Mouse (Mus musculus) adrenal gland, adult 18-20 months (tissue): ENCODE data around the gene Aldh3a2. TPM values are rescaled to one million over a fixed set of nuclear protein-coding genes. Genes with fewer than 3 reads are reported as not detected.
A peak's percentile ranks its signal among the peaks of the same experiment; 100 is the strongest.
"Not testable (repeated sequence)": the region's sequence is repeated elsewhere in the genome, so short reads cannot be mapped to it uniquely, and the experiment has no call there.

ENCODE experiments used
- DNase-seq, 2 experiments: peaks; one replicate each; pipeline ENCODE4 v3.0.0; 2021 to 2022; ENCODE audit warnings: low spot score in 2 of 2
- total RNA-seq, 2 experiments: library from RNA; stranded (reverse); gene quantifications; 1 replicate in 1 of 2; 2 replicates in 1 of 2; pipeline ENCODE4 v1.2.3; 2021

The Aldh3a2 gene
- total RNA-seq, 2 experiments from 2014 or later = 41.6 to 59.9 TPM

DNA sequence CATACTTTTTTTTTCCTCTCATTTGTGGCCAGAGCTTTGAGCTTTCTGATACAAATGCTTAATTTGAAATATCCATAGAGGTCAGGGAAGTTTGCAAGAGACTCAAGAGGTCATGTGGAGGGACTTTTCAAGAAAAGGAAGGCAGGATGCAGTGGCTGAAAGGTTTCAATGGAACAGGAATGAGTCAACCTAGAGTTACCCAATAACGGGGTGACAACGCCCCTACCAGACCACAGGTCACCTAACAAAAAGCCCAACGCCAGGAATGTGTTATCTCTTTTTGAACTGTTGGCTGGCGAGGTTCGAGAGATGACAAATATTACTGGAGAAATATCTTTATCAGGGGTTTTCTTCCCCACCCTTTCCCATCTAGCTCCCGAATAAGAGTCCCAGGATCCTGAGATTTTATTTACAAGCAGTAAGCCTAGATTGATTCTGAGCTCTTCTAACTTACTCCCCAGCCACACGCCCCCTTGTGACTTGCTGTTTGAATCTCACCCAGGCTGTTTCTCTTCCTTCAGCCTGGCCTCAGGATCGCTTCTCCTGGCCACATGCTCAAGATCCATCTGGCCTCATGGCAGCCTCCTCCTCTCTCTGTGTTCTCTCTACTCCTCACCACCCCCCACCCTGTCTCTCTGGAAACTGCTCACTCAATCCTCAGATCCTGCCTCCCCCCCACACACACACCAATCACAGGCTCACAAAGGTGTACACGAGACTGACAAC, 46.9 kb downstream of the Aldh3a2 start:
- no peak for DNase-seq

GRCm38 (mm10) chr11:61215936-61216335, 51.3 kb downstream of the Aldh3a2 start:
- no peak for DNase-seq

GRCm38 (mm10) chr11:61212102-61212501, 55.2 kb downstream of the Aldh3a2 start:
- no peak for DNase-seq

GRCm38 (mm10) chr11:61208316-61208715, 58.9 kb downstream of the Aldh3a2 start:
- no peak for DNase-seq

DNA sequence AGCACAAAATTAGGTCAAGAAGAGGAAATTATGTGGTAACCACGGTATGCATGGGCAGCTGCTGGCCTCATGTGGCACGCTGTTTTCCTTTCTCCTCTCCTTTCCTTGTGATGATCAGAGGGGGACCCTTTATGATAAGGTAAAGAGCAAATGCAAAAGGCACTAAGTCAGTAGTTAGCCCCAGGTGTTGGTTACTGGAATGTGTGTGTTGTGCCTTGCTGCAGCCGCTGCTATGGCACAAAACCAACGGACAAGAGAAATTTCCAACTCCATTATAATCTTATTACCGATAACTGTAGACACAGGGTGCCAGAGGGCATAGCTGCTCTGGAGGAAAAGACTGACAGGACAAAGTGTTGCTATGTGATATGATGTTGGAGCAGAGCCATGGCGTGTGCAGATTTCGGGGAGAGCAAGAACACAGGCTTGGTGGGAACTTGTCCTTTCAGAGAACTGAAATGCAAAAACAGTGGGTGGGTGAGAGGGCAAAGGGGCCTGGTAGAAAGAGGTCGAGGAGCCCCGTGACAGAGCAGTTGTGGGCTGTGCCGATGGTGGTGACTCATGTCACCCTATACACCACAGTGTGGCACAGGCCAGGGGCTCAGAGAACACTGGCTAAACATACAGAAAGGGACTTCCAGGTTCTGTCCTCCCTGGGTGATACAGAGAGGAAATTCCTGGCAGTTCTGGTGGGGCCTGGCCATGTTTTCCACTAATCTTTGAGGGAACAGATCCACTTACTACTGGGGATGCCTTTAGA, 59.6 kb downstream of the Aldh3a2 start, which contains the start of gene Aldh3a1:
Gene Aldh3a1 (plus strand): TSS at position 51 of the 760 bp plus-strand sequence.
- no peak for DNase-seq

DNA sequence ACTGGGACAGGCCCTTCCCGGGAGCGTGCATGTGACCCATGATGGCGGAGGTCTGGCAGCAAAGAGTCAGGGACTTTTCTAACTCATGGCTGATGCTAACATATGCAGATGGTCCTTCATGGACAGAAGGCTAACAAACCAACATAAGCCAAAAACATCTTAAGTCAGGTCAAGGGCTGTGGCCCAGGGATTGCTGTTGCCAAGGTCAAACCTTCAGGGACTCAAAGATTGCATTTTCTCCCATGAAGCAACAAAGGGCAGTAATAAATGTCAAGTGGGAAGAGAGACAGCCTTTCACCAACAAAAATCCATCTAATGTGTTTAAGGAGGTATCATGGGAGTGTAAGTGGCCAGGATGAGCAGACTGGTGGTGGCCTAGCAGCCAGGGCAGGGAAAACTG, 61.1 kb downstream of the Aldh3a2 start:
- DNase-seq = no peak

DNA sequence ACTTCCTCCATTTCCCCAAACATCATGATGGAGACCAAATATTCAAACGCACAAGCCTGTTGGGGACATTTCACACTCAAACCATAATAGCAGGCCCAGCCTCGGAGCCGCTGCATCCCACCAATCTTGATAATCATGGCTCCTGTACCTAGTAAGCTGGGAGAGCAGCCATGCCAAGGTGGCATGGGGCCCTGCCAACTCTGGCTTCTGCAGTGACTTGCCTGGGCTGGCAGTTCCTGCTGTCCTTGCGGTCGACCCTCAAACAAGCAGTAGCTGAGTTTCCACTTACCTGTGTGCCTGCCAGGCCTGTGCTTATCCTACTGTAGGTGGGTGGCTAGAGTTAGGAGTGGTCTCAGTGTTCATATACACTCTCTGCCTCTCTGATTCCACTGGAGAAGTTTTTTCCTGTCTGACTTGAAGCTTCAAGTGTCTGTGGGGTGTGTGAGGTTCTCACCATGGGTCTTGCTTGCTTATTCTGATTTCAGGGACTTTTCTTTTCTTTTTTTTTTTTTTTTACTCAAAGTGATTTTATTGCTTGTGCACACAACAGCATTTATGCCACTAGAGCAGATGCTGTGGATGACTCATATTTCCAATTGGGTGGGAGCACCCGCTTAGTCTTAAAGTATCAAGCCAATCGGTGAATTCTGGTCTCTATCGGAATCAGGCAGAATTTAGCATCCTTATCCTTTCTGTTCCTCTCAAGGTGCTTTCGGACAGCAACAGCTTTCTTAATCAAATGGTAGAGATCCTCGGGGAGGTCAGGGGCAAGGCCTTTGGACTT, 61.9 kb downstream of the Aldh3a2 start:
- DNase-seq = no peak

DNA sequence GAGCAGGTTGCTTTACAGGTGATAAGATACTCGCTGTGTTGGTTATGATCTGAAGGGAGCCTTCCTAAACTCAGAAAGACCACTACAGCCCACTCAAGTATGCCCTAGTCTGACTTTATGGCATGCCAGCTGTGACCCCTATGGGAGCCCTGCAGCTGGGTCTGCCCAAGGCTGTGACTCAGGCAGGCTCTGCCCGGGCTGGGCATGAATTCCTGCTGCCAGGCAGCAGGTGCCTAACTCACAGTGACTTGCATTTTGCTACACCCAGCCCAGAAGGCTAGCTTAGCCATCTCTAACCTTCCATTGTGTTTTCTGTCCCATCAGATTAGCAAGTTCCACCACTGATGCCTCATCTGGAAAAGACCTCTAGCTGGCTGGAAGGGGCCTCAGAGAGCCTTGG, 64.5 kb downstream of the Aldh3a2 start:
- no peak for DNase-seq

DNA sequence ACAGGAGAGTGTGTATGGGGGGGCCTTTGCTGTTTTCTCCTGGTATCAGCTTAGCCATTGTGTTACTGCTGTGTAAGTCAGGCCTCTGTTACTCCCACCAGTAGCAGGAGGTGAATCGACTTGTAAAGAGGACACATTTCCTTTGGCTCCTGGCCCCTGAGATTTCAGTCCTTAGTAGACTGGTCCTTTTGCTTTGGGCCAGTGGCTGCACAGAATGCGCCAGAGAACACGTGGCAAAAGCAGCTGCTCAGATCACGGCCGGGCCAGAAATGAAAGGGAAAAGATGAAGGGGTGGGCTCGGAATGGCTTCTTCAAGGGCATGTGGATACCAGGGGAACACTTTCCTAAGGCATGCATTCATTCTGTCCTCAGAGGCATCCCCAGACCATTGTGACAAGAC, 65.1 kb downstream of the Aldh3a2 start:
- no peak for DNase-seq

DNA sequence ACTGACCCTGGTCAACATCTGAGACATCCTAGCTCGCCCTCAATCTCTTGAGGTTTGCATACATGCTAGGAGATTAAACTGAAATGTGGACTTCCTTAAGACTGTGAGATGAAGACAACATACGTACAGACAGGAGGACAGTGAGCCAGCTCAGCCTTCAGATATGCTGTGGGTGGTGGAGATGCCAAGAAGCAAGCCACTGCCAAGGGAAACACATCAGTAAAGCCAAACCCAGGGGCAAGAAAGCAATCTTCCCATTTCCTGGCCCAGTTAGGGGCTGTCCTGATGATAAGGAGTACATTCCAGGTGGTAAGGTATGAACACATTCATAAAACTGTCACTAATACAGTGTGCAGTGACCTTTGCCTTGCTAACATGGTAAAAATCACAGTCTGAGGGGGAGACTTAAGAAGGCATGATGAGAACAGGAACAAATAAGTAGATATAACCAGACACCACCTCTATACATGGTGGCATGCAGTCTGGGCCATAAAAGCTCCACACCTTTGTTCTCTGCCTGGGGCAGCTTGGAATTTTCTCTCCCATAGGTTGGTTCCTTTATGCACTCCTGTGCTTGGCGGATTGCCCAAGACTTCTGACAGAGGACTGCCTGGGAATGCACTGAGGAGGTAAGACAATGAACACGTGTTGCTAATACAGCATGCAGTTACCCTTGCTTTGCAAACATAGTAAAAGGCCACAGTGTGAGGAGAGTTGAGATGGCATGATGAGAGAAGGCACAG, 67.5 kb downstream of the Aldh3a2 start:
- DNase-seq = no peak

DNA sequence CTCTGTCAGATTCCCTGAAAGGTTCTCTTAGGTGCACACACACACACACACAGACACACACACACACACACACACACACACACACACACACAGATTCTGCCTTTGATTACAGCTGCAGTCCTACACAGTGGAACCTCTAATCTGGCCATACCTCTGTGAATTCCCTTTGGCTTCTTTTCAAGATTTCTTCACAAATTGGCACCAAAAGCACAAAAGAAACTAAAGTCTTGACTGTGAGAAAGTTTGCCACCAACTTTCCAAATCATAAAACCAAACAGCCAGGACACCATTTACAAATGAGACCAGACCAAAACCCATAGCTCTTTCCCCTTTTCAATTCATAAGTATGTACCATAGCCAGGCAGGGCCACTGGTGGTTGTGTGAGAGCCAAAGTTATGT, 69.3 kb downstream of the Aldh3a2 start:
- no peak for DNase-seq

GRCm38 (mm10) chr11:61196616-61197353, 70.5 kb downstream of the Aldh3a2 start:
- no peak for DNase-seq

DNA sequence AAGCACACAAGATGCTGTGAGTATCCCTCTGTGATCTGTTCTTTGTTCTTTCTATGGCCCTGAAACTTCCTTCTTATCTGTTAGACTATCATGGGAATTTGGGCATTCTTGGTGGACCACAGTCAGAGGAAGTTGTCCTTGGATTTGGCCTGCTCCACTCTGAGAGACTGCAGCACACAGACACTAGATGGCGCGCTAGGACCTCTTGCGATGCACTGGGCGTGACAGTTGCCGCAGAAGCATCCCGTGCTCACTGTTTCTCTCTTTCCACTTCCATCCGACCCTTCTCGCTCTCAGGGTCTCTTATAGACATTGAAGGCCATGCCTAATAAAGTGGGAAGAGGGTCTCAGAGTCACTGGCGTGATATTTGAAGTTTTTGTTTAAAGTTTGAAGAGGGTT, 73.9 kb downstream of the Aldh3a2 start:
- DNase-seq = peak; percentile 82

GRCm38 (mm10) chr11:61192779-61193178, 74.5 kb downstream of the Aldh3a2 start:
- DNase-seq = no peak

- DNase-seq = not testable (repeated sequence)
Measured at GRCm38 (mm10) chr11:61192123-61192522, 75.1 kb downstream of the Aldh3a2 start.

GRCm38 (mm10) chr11:61190776-61191175, 76.5 kb downstream of the Aldh3a2 start:
- DNase-seq = no peak

GRCm38 (mm10) chr11:61183820-61184219, 83.4 kb downstream of the Aldh3a2 start:
- DNase-seq = no peak

DNA sequence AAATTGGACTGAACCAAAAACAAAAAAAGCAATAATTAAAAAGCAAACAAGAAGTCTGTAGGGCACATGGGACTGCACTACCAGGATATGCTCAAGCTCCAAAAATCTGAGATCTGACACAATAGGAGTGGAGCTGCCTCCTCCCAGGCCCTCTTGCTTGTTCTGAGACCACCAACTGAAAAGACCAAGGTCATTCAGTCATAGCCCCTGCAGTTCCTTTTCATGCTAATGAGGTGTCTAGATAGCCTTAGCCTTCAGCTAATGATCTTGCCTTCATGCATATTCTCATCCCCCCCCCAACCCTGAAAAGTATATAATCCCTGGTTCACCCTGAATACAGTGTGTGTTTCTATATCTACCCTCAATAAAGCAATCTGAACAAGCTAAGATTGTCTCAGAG, 85.6 kb downstream of the Aldh3a2 start:
- DNase-seq = no peak

- DNase-seq = no peak
Measured at GRCm38 (mm10) chr11:61180361-61180760, 86.9 kb downstream of the Aldh3a2 start.

DNA sequence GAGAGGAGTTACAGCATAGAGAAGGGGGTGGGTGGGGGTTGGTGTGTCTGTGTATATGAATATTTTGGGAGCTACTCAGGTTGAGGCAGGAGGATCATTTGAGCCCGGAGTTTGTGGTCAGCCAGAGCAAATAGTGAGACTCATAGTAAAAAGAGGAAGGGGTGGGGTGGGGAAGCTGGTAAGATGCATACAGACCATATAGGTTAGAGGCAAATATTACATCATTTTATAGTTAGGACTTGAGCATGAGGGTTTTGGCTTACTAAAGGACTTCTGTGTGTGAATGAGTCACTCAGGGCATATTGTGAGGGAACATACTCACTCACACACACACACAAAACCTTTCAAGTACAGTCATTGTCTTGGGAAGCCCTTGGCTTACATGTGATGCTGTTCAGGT, 90.9 kb downstream of the Aldh3a2 start:
- no peak for DNase-seq
